Mouse (Mus musculus): Measurements from ENCODE around the gene Nfam1. TPM values are rescaled to one million over a fixed set of nuclear protein-coding genes. Genes with fewer than 3 reads are reported as not detected.

Nfam1 gene
- polyA plus RNA-seq, 1 experiment from 2014 or later = 2.2 TPM

GRCm38 (mm10) chr15:82960786-82961561 is 72.1 kb downstream of the Nfam1 start:
- Histone ChIP-seq H3K27ac (no peak overlapping the region), H3K4me2 (ENCODE audit: low read length) (peak overlapping the region; percentile 46), H3K9ac (ENCODE audit: low read depth, low read length) (no peak overlapping the region; the same call in 1 of the 2 replicates), H3K9me3 (replicated peaks; ENCODE audit: low read length) (no peaks in the 10 kb centered on the region), H3K27me3 (ENCODE audit: insufficient read depth, low read length) (no peaks in the 10 kb centered on the region), H3K36me3 (ENCODE audit: insufficient read depth, low read length) (no peaks in the 10 kb centered on the region), H3K4me1 (replicated peaks; ENCODE audit: insufficient read depth, low read length) (peaks cover 36% of the 10 kb centered on the region), H3K4me3 (replicated peaks; ENCODE audit: low read depth, low read length) (peak overlapping the region; percentile 12)
- DNase-seq (ENCODE audit: low spot score) (no peak), ATAC-seq (replicated peaks; ENCODE audit: low FRiP score, low read depth) (no peak)
- WGBS = 5% methylated on average over 26 of the region's 26 CpGs
- no peak for TF ChIP-seq CTCF (IDR thresholded peaks at IDR 0.05; ENCODE audit: low read depth)

- no peak for DNase-seq (ENCODE audit: low spot score)
- H3K4me1 ChIP-seq (replicated peaks; ENCODE audit: insufficient read depth, low read length) = peaks cover 36% of the 10 kb centered on the region
Observed at GRCm38 (mm10) chr15:82959151-82959550, 74.0 kb downstream of the Nfam1 start.

GRCm38 (mm10) chr15:82958253-82958701 is 74.8 kb downstream of the Nfam1 start:
- Histone ChIP-seq H3K4me2 (ENCODE audit: low read length) (peak overlapping the region; percentile 48), H3K4me1 (replicated peaks; ENCODE audit: insufficient read depth, low read length) (peaks cover 36% of the 10 kb centered on the region), H3K9ac (ENCODE audit: low read depth, low read length) (peak overlapping the region; percentile 13; the same call in 1 of the 2 replicates), H3K27me3 (ENCODE audit: insufficient read depth, low read length) (peaks cover 7% of the 10 kb centered on the region; the same call in 1 of the 2 replicates), H3K27ac (no peak overlapping the region; the same call in 1 of the 2 replicates), H3K36me3 (ENCODE audit: insufficient read depth, low read length) (no peaks in the 10 kb centered on the region), H3K4me3 (replicated peaks; ENCODE audit: low read depth, low read length) (0 out of 2 replicates have a peak overlapping the region, but pooled peaks have one; percentile 17), H3K9me3 (replicated peaks; ENCODE audit: low read length) (no peaks in the 10 kb centered on the region)
- DNase-seq (ENCODE audit: low spot score) = peak; percentile 82
- 14% methylated on average over 16 of the region's 16 CpGs for WGBS
- no peak for TF ChIP-seq CTCF (IDR thresholded peaks at IDR 0.05; ENCODE audit: low read depth)
- peak; percentile 64 for ATAC-seq (replicated peaks; ENCODE audit: low FRiP score, low read depth)

More at GRCm38 (mm10) chr15:82959151-82959550, 74.0 kb downstream of the Nfam1 start:
- H3K9ac ChIP-seq (ENCODE audit: low read depth, low read length) = no peak overlapping the region
- TF ChIP-seq CTCF (IDR thresholded peaks at IDR 0.05; ENCODE audit: low read depth) = no peak
- H3K4me2 ChIP-seq (ENCODE audit: low read length) = peak overlapping the region; percentile 48; the same call in 1 of the 2 replicates
- no peaks in the 10 kb centered on the region for H3K36me3 ChIP-seq (ENCODE audit: insufficient read depth, low read length)
- H3K27me3 ChIP-seq (ENCODE audit: insufficient read depth, low read length) = no peaks in the 10 kb centered on the region
- no peak for ATAC-seq (replicated peaks; ENCODE audit: low FRiP score, low read depth)
- 50% methylated on average over 12 of the region's 12 CpGs for WGBS
- no peak overlapping the region for H3K4me3 ChIP-seq (replicated peaks; ENCODE audit: low read depth, low read length)
- no peaks in the 10 kb centered on the region for H3K9me3 ChIP-seq (replicated peaks; ENCODE audit: low read length)
- no peak overlapping the region for H3K27ac ChIP-seq

GRCm38 (mm10) chr15:82956721-82957120 is 76.4 kb downstream of the Nfam1 start:
- Histone ChIP-seq H3K4me1 (replicated peaks; ENCODE audit: insufficient read depth, low read length) (peaks cover 33% of the 10 kb centered on the region), H3K9me3 (replicated peaks; ENCODE audit: low read length) (no peaks in the 10 kb centered on the region), H3K27ac (no peak overlapping the region), H3K4me3 (replicated peaks; ENCODE audit: low read depth, low read length) (no peak overlapping the region), H3K36me3 (ENCODE audit: insufficient read depth, low read length) (no peaks in the 10 kb centered on the region), H3K9ac (ENCODE audit: low read depth, low read length) (no peak overlapping the region), H3K27me3 (ENCODE audit: insufficient read depth, low read length) (peaks cover 7% of the 10 kb centered on the region; the same call in 1 of the 2 replicates), H3K4me2 (ENCODE audit: low read length) (no peak overlapping the region)
- no peak for TF ChIP-seq CTCF (IDR thresholded peaks at IDR 0.05; ENCODE audit: low read depth)
- no peak for DNase-seq (ENCODE audit: low spot score)
- ATAC-seq (replicated peaks; ENCODE audit: low FRiP score, low read depth) = no peak
- WGBS = 78% methylated on average over 4 of the region's 4 CpGs

- Histone ChIP-seq H3K4me1 (replicated peaks; ENCODE audit: insufficient read depth, low read length) (peaks cover 33% of the 10 kb centered on the region), H3K27ac (no peak overlapping the region), H3K27me3 (ENCODE audit: insufficient read depth, low read length) (peaks cover 7% of the 10 kb centered on the region; the same call in 1 of the 2 replicates)
Observed at GRCm38 (mm10) chr15:82956310-82956709, 76.8 kb downstream of the Nfam1 start.

GRCm38 (mm10) chr15:82955286-82955685 is 77.8 kb downstream of the Nfam1 start:
- Histone ChIP-seq H3K9ac (ENCODE audit: low read depth, low read length) (no peak overlapping the region), H3K4me2 (ENCODE audit: low read length) (no peak overlapping the region), H3K9me3 (replicated peaks; ENCODE audit: low read length) (no peaks in the 10 kb centered on the region), H3K4me3 (replicated peaks; ENCODE audit: low read depth, low read length) (no peak overlapping the region), H3K36me3 (ENCODE audit: insufficient read depth, low read length) (no peaks in the 10 kb centered on the region), H3K4me1 (replicated peaks; ENCODE audit: insufficient read depth, low read length) (peaks cover 22% of the 10 kb centered on the region), H3K27ac (no peak overlapping the region), H3K27me3 (ENCODE audit: insufficient read depth, low read length) (peaks cover 7% of the 10 kb centered on the region; the same call in 1 of the 2 replicates)
- 82% methylated on average over 8 of the region's 8 CpGs for WGBS
- DNase-seq (ENCODE audit: low spot score) (no peak), ATAC-seq (replicated peaks; ENCODE audit: low FRiP score, low read depth) (no peak)
- TF ChIP-seq CTCF (IDR thresholded peaks at IDR 0.05; ENCODE audit: low read depth) = no peak

More at GRCm38 (mm10) chr15:82956310-82956709, 76.8 kb downstream of the Nfam1 start:
- Histone ChIP-seq H3K4me3 (replicated peaks; ENCODE audit: low read depth, low read length) (no peak overlapping the region), H3K36me3 (ENCODE audit: insufficient read depth, low read length) (no peaks in the 10 kb centered on the region), H3K9me3 (replicated peaks; ENCODE audit: low read length) (no peaks in the 10 kb centered on the region), H3K9ac (ENCODE audit: low read depth, low read length) (no peak overlapping the region), H3K4me2 (ENCODE audit: low read length) (no peak overlapping the region)
- no peak for ATAC-seq (replicated peaks; ENCODE audit: low FRiP score, low read depth)
- DNase-seq (ENCODE audit: low spot score) = no peak
- 98% methylated on average over 3 of the region's 3 CpGs for WGBS
- TF ChIP-seq CTCF (IDR thresholded peaks at IDR 0.05; ENCODE audit: low read depth) = no peak
